Mouse (Mus musculus): Measurements from ENCODE around the gene Trmt5.

DNA sequence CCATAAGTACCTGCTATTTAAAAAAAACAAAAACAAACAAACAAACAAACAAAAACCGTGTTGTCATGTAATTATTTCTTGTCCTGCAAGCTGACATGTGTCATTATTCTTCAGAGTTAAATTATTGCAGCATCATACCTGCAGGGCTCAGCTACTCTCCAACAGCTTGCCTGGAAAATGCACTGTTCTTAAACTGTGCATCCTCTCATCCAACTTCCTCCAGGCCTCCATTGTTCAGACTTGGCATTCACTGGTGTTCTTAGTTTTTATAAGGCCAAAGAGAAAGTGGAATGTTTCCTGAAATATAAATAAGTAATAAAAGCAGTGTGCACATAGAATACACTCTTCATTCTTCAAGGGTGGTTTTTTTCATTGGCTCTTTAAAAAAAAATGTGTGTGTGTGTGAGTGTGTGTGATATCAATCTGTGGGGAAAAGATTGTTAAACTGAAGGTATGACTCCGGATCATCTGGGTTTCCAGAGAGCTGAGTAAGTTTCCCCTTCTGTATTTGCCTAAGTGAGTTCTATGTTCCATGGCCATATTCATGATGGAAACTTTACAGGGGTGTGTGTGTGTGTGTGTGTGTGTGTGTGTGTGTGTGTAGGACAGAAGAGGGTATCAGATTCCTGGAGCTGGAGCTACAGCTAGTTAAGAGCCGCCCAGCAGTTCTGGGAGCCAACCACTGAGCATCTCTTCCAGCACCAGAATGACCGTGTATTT lies 42.1 kb upstream of the Trmt5 start:
- no peak for TF ChIP-seq POU5F1 (IDR thresholded peaks at IDR 0.05; ENCODE audit: borderline replicate concordance, low read length)
- TF ChIP-seq CTCF (conservative IDR thresholded peaks at IDR 0.05; ENCODE audit: low read length), result no peak
- no peak for TF ChIP-seq NANOG (IDR thresholded peaks at IDR 0.05; ENCODE audit: borderline replicate concordance, low read length)
